ENCODE assay signal across 25 mouse cellular contexts in the genomic region with DNA sequence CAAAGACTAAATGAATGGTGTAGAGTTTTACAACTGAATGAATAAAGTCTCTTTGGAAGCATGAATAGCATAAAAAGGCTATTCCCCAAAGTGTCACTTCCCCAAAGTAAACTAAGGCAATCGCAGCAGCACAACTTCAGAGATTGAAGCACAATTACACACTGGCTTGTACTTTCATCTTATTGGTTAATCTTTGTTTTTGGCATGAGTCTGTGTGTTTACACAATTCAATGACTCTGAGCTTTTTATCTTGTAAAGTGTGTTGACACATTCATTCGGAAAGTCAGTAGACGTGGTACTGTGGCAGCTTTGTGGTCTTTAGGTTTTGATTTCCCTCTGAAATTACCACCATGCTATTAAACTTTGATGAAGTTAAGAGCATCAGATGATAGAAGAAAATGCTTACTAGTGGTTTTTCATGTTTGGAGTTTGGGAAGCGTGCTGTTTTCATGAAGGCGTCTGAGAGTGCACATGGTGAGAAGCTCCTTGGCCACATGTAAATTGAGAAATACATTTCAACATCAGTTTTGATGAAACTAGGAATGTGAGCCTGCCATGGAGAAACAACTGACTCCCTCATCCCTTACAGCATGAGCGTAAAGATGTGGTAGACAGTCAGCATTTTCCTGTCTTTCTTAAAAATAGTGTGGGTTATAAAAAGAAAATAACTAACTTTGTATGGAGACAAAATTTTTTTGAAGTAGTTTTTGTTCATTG.
A peak's percentile ranks its signal among the peaks of the same experiment; 100 is the strongest.
DNase-seq lines count a peak whose midpoint lies in the region; ATAC-seq and TF ChIP-seq lines count a peak whose summit lies in the region.
"Had no signal": no experiment of that assay in that cellular context is flagged by ENCODE, and none has a peak within 500 bp of the region (broad histone marks: within the 10 kb centered on the region; RNA-seq: fewer than 3 reads in every experiment).

No protein-coding gene starts in this region.

- no peaks in the 10 kb centered on the region for H3K27me3 ChIP-seq in liver, postnatal 0 days (ENCODE audit: insufficient read depth, low read length)
- H3K27me3 ChIP-seq in liver, embryonic 11.5 days (replicated peaks; ENCODE audit: control insufficient read depth, insufficient read depth, low read length), result no peaks in the 10 kb centered on the region
- H3K27me3 ChIP-seq in kidney, embryonic 16.5 days (ENCODE audit: insufficient read depth, low read length), result no peaks in the 10 kb centered on the region
- H3K27me3 ChIP-seq: heart, embryonic 13.5 days had no signal

- 61% methylated on average over 6 of the region's 6 CpGs for WGBS in liver, postnatal 0 days (ENCODE audit: insufficient replicate concordance)
- 84% methylated on average over 6 of the region's 6 CpGs for WGBS in liver, embryonic 11.5 days
- WGBS in kidney, embryonic 16.5 days, result 88% methylated on average over 6 of the region's 6 CpGs

- no peak for TF ChIP-seq CTCF in liver, postnatal 0 days (IDR thresholded peaks at IDR 0.05; ENCODE audit: low read depth)

- TF ChIP-seq EP300 in liver, postnatal 0 days (IDR thresholded peaks at IDR 0.05; ENCODE audit: low read depth), result no peak

- H3K9me3 ChIP-seq in liver, postnatal 0 days (ENCODE audit: low read length), result no peaks in the 10 kb centered on the region
- H3K9me3 ChIP-seq in liver, embryonic 11.5 days (ENCODE audit: control insufficient read depth, low read length), result no peaks in the 10 kb centered on the region
- no peaks in the 10 kb centered on the region for H3K9me3 ChIP-seq in kidney, embryonic 16.5 days (ENCODE audit: low read length)
- H3K9me3 ChIP-seq: forebrain, embryonic 10.5 days; forebrain, embryonic 13.5 days; heart, embryonic 10.5 days; heart, embryonic 13.5 days had no signal

- no peak overlapping the region for H3K27ac ChIP-seq in liver, postnatal 0 days (ENCODE audit: low read depth)
- H3K27ac ChIP-seq in liver, embryonic 11.5 days (ENCODE audit: low read depth, low read length), result no peak overlapping the region
- H3K27ac ChIP-seq in kidney, embryonic 16.5 days (ENCODE audit: low read length), result no peak overlapping the region
- H3K27ac ChIP-seq: forebrain, embryonic 10.5 days; forebrain, embryonic 13.5 days; heart, embryonic 10.5 days; heart, embryonic 13.5 days; hindbrain, embryonic 14.5 days; hindbrain, postnatal 0 days had no signal

- DNase-seq in liver, postnatal 0 days, result no peak
- DNase-seq in liver, embryonic 11.5 days (ENCODE audit: low spot score), result no peak
- peak; percentile 42 for DNase-seq in 416B (ENCODE audit: low read depth)
- no peak for DNase-seq in layer of hippocampus, adult 11-12 months (ENCODE audit: low spot score)
- DNase-seq: adrenal gland, adult 8-10 months; adrenal gland, postnatal 25 days; cerebellum, adult 11-12 months; cerebellum, adult 8-10 months; cerebellum, postnatal 10 days; cerebellum, postnatal 36 days; embryo, embryonic 11 days; gastrocnemius, postnatal 10 days; gastrocnemius, postnatal 36 days; heart, postnatal 14 days; heart, postnatal 4 days had no signal

- H3K36me3 ChIP-seq in liver, postnatal 0 days (replicated peaks; ENCODE audit: insufficient read depth, low read length), result no peaks in the 10 kb centered on the region
- H3K36me3 ChIP-seq in liver, embryonic 11.5 days (ENCODE audit: control insufficient read depth, insufficient read depth, low read length), result no peaks in the 10 kb centered on the region
- no peaks in the 10 kb centered on the region for H3K36me3 ChIP-seq in kidney, embryonic 16.5 days (ENCODE audit: insufficient read depth, low read length)
- H3K36me3 ChIP-seq: forebrain, embryonic 10.5 days; heart, embryonic 10.5 days; heart, embryonic 13.5 days had no signal

- H3K4me2 ChIP-seq in liver, postnatal 0 days (ENCODE audit: low read depth, low read length), result no peak overlapping the region
- no peak overlapping the region for H3K4me2 ChIP-seq in liver, embryonic 11.5 days
- no peak overlapping the region for H3K4me2 ChIP-seq in kidney, embryonic 16.5 days (replicated peaks; ENCODE audit: low read depth, low read length)
- H3K4me2 ChIP-seq: forebrain, embryonic 13.5 days; heart, embryonic 13.5 days; hindbrain, embryonic 14.5 days had no signal

- H3K4me1 ChIP-seq in liver, postnatal 0 days (ENCODE audit: insufficient read depth), result peaks cover 3% of the 10 kb centered on the region; the same call in 1 of the 2 replicates
- no peaks in the 10 kb centered on the region for H3K4me1 ChIP-seq in liver, embryonic 11.5 days (replicated peaks; ENCODE audit: control insufficient read depth, insufficient read depth, low read length)
- H3K4me1 ChIP-seq in kidney, embryonic 16.5 days (ENCODE audit: insufficient read depth, low read length), result 0 out of 2 replicates have a peak, but pooled peaks cover 3% of the 10 kb centered on the region

- ATAC-seq in liver, postnatal 0 days, result peak; percentile 55; the same call in 1 of the 2 replicates
- no peak for ATAC-seq in liver, embryonic 11.5 days (replicated peaks; ENCODE audit: low FRiP score)
- peak; percentile 80 for ATAC-seq in granulocyte monocyte progenitor cell, adult 5-6 weeks (replicated peaks; ENCODE audit: poor library complexity, severe bottlenecking)
- ATAC-seq in kidney, embryonic 16.5 days (ENCODE audit: low FRiP score, low TSS enrichment), result no peak
- ATAC-seq: activated CD4-positive, CD25-positive, alpha-beta regulatory T cell, adult 4 months; forebrain, embryonic 13.5 days; forebrain, embryonic 16.5 days; hindbrain, postnatal 0 days had no signal

- no peak overlapping the region for H3K4me3 ChIP-seq in liver, postnatal 0 days (ENCODE audit: low read depth, low read length)
- no peak overlapping the region for H3K4me3 ChIP-seq in liver, embryonic 11.5 days (ENCODE audit: low read depth, low read length)
- no peak overlapping the region for H3K4me3 ChIP-seq in kidney, embryonic 16.5 days (ENCODE audit: low read length)
- H3K4me3 ChIP-seq: forebrain, embryonic 10.5 days; forebrain, embryonic 13.5 days; heart, embryonic 10.5 days; heart, embryonic 13.5 days had no signal

- H3K9ac ChIP-seq in liver, postnatal 0 days (replicated peaks), result no peak overlapping the region
- no peak overlapping the region for H3K9ac ChIP-seq in liver, embryonic 11.5 days (ENCODE audit: low read depth, low read length)
- no peak overlapping the region for H3K9ac ChIP-seq in kidney, embryonic 16.5 days (replicated peaks; ENCODE audit: low read length)
- H3K9ac ChIP-seq: forebrain, embryonic 13.5 days; heart, embryonic 13.5 days; hindbrain, embryonic 14.5 days had no signal

Comparison
In these comparisons a context has a peak if more than half of its experiments do, and no peak if none do; other contexts are left out.
1. ATAC-seq: peak in liver, postnatal 0 days (single experiment) and granulocyte monocyte progenitor cell, adult 5-6 weeks (single experiment); none in liver, embryonic 11.5 days (single experiment) and kidney, embryonic 16.5 days (single experiment).